Mouse (Mus musculus): ENCODE results near the gene Defb48. TPM values are rescaled to one million over a fixed set of nuclear protein-coding genes. Genes with fewer than 3 reads are reported as not detected.

The Defb48 gene
- total RNA-seq (2023), result not detected in 2 replicates

DNA sequence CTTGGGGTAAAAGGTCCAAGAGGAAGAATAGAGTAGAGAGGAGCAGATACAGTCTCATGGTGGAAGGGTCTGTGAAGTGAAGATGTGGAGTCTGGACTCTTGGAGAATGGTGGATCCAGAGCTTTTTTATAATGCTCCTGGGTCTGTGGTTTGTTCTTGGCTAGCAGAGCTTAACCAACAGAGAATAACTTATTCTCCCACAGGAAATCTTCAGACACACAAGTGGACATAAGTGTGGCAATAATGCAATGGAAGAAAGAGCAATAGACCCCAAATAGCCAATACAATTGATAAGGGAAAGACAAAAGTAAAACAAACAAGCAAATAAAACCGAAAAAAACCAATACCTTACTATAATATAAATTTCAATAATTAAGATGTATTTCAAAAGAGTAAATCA, at the start of gene Defb48:
Gene Defb48 (minus strand): TSS at position 101 of the 400 bp plus-strand sequence.

DNA sequence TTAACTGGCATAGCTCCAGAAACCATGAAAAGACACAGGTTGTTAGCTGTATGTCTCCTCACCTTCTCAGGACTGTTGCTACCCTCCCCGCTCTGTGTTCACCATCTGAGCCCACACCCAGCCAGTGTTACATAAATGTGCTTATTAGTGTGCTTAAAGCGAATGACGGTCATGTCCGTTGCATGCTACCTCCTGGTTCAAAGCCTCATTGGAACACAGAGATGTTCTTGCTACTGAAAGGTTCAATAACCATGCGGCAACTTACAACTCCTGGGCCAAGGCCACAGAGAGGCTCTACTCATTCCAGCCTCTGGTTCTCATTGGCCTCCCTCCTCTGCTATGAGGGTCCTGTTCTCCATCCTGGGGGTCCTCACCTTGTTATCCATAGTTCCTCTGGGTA, 27.2 kb upstream of the Defb48 start, which contains the start of gene Defb43:
Gene Defb43 (plus strand): TSS at position 301 of the 400 bp plus-strand sequence.

DNA sequence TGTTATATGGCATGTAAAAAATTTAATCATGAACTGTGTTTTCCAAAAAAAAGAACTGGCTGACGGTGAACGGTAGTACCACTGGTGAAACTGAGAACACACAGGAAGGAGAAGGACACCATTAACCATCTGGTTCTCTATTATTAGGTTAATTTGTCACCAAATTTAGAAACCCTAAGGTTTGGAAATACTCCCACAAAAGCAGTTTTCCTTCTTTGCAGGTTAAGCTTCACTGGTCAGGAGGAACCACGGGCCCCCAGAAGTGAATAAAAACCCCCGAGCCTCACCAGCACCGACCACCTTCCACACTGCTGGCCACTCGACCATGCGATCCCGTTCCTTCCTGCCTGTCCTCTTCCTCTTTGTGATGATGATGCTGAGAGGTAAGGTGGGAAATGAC, 13.5 kb upstream of the Defb48 start, which contains the start of gene Defb47:
Gene Defb47 (plus strand): TSS at position 301 of the 400 bp plus-strand sequence.

Other genes with a start within 250 kb of the Defb48 start
- gene Ints6, start 223.3 kb downstream of the Defb48 start, total RNA-seq (2023), result 27.9 and 28.0 TPM in 2 replicates
- gene Wdfy2, start 146.8 kb downstream of the Defb48 start, total RNA-seq (2023), result 65.7 and 86.2 TPM in 2 replicates
- gene Defb47, start 13.6 kb upstream of the Defb48 start, total RNA-seq (2023), result 2.2 TPM in 1 of 2 replicates, not detected in the other
- 1.4 TPM in 1 of 2 replicates, not detected in the other for gene Defb43, start 27.3 kb upstream of the Defb48 start, total RNA-seq (2023)
- gene Defb42, start 62.5 kb upstream of the Defb48 start, total RNA-seq (2023), result not detected in 2 replicates
- gene Defb30, start 65.5 kb upstream of the Defb48 start, total RNA-seq (2023), result not detected in 2 replicates

All from neutrophil, adult 65 days (primary cell).